Mouse (Mus musculus) forebrain, postnatal 0 days (tissue): ENCODE measurements at regions not wholly inside any gene's neighbourhood (a gene's known extent, or its start where the extent isn't known, plus 50 kb on each side); places are given as distances from the start of the nearest gene placed in this dataset.

Source experiments
- ATAC-seq: fragments of 200-750 bp; cut with Nextera tagmentation; 2 replicates; pipeline ENCODE4 v1.8.0; 2017; ENCODE audit warnings: mild to moderate bottlenecking, moderate library complexity
- DNase-seq: peaks from one replicate; pipeline ENCODE4 v3.0.0-alpha.2; 2015
- H3K27ac ChIP-seq: fragments of 300-500 bp; sonication (generic); 2 replicates; pipeline ENCODE4 v1.5.1; 2014; ENCODE audit warnings: low read depth, mild to moderate bottlenecking, antibody characterized with exemption, low read length, moderate library complexity, mixed read lengths
- H3K27me3 ChIP-seq: fragments of 300-500 bp; sonication (generic); 2 replicates; pipeline ENCODE4 v1.6.1; 2014; ENCODE audit warnings: mild to moderate bottlenecking, low read length, mixed read lengths; ENCODE audit not compliant: insufficient read depth
- H3K36me3 ChIP-seq: fragments of 300-500 bp; sonication (generic); 2 replicates; pipeline ENCODE4 v1.6.1; 2014; ENCODE audit warnings: mild to moderate bottlenecking, moderate library complexity; ENCODE audit not compliant: insufficient read depth
- H3K4me1 ChIP-seq: fragments of 300-500 bp; sonication (generic); 2 replicates; pipeline ENCODE4 v1.6.1; 2014; ENCODE audit warnings: antibody characterized with exemption; ENCODE audit not compliant: insufficient read depth
- H3K4me2 ChIP-seq: fragments of 300-500 bp; sonication (generic); 2 replicates; pipeline ENCODE4 v1.6.1; 2014; ENCODE audit warnings: low read depth, mild to moderate bottlenecking, moderate library complexity
- H3K4me3 ChIP-seq: fragments of 300-500 bp; sonication (generic); 2 replicates; pipeline ENCODE4 v1.5.1; 2014; ENCODE audit warnings: low read depth, low read length, mixed read lengths
- H3K9ac ChIP-seq: fragments of 300-500 bp; sonication (generic); 2 replicates; pipeline ENCODE4 v1.6.1; 2014; ENCODE audit warnings: mild to moderate bottlenecking
- H3K9me3 ChIP-seq: fragments of 300-500 bp; sonication (generic); 2 replicates; pipeline ENCODE4 v1.6.1; 2016; ENCODE audit warnings: low read length
- CTCF ChIP-seq: sonication (generic); IDR thresholded peaks from 2 replicates; pipeline ENCODE4 v1.5.1; 2016; ENCODE audit warnings: antibody characterized with exemption, control low read depth, low read depth
- WGBS: fragments of 180-500 bp; shearing (Covaris S2); extraction: QIAGEN DNeasy Blood & Tissue Kit; methylation state at CpG from one replicate; pipeline ENCODE4 v1.1.7; 2014; 5-methylcytosine and 5-hydroxymethylcytosine counted together

GRCm38 (mm10) chrX:106766812-106767211 lies 73.6 kb downstream of the Rtl3 start:
- TF ChIP-seq CTCF: peak; percentile 57
- Histone ChIP-seq H3K27me3 (no peaks in the 10 kb centered on the region), H3K4me3 (no peak overlapping the region), H3K4me2 (no peak overlapping the region), H3K9me3 (no peaks in the 10 kb centered on the region), H3K9ac (no peak overlapping the region), H3K36me3 (no peaks in the 10 kb centered on the region), H3K27ac (no peak overlapping the region), H3K4me1 (no peaks in the 10 kb centered on the region)
- ATAC-seq (no peak), DNase-seq (peak; percentile 0)
- WGBS: 16% methylated on average over 1 of the region's 1 CpGs
